Mouse (Mus musculus): ENCODE results near the gene Gpm6b.

Gene Gpm6b

DNA sequence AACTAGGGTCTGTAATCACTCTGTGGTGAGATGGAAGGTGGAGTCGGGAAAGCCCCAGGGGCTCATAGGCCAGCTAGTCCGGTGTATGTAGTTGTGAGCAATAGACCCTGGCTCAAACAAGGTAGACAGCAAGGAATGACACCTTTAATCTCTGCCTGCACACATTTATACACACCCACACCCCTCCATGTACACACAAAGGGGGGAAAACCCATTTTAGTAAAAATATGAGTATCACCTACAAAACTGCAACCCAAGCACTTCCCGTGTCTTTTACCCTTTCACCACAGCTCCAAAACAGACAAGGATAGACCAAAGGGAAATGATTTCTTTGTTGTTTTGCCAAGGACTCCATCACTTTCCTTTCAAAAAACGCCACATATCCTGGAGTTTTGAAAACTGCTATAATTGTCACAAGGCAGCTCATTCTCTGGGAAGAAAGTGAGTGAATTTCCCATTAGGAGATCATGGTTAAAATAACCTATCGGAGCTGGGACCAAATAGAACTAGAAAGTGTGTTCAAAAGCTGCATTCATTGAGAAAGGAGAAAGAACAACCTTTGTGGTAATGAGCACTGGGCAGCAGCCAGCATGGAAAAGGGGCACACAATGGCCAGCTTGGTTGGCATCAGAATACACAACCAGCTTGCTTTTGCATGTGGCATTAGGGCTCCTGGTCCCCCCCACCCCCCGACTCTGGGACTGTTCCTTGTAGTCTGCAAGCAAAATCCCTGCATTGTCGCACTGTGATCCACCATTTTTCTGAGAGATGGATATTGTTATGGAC, 68.9 kb downstream of the Gpm6b start:
- no peak for DNase-seq

- no peak for DNase-seq
These were observed 70.1 kb downstream of the Gpm6b start for GRCm38 (mm10) chrX:166308798-166309197.

DNA sequence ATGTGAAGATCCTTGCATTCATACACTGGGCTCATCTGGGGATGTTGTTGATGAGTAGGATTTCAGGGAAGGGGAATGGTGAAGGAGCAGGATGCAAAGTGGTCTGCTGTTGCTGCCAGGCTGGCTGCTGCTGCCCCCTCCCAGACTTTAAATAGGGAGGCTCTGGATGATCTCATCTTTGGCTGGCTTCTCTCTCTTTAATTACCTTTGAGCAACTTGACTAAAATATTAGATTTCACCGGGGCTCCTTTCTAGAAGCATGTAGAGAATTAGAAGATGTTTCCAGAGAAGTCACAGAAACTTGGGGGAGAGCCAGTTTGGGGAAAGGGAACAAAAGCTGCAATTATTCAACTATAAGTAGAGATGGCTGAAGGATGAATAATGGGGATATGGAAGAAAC, 76.5 kb downstream of the Gpm6b start:
- no peak for DNase-seq

DNA sequence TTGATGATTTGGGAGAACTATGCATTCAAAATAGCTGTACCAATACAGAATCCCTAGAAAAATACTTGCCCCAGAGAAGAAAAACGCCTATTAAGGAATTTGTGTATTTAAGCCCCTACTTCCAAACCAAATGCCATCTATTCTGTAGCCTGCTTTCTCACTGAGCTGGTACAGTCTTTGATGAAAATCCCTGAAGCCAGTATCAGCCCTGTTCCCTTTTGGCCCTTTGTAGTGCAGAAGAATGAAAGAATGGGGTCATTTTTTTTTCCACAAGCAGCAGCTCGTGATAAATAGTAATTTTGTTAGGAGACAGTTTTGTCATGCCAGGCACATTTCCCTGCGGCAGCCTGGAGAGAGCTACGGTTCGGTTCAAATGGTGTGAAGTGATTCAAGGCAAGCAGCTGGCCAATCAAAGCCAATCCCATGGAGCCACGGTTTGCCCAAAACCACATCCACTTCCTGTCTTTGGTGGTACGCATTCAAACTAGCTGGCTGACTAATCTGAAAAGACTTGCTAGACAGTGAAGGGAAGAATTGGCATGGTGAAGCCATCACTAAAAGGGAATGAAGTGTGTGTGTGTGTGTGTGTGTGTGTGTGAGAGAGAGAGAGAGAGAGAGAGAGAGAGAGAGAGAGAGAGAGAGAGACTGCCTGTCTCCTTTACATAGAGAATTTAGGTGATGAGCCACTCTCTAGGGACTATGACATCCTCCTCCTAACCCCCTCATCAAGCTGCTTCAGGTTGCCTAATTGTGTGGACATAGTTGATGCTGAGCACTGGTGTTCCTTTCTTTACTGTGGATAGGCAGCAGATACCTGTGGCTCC, 78.1 kb downstream of the Gpm6b start:
- no peak for DNase-seq

DNA sequence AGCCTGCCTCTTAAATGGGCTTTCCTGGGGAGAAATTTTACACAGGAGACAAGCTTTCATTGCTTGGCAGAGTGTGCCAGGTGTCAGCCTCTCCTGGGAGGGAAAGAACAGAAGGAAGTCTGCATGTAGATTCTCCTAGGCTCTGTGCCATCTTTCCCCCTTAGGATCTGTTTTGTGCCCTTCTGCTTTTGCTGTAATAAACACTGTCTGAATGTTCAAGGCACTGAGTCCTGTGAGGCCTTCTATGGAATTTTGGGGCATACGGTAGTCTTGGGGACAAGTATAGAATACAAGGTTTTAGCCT, 78.6 kb downstream of the Gpm6b start:
- DNase-seq = no peak

- no peak for DNase-seq
These were observed 84.5 kb downstream of the Gpm6b start for GRCm38 (mm10) chrX:166323226-166323625.

- no peak for DNase-seq
These were observed 88.9 kb downstream of the Gpm6b start for GRCm38 (mm10) chrX:166327621-166328020.

- DNase-seq = peak; percentile 14
These were observed 89.6 kb downstream of the Gpm6b start for GRCm38 (mm10) chrX:166328219-166328901.

DNA sequence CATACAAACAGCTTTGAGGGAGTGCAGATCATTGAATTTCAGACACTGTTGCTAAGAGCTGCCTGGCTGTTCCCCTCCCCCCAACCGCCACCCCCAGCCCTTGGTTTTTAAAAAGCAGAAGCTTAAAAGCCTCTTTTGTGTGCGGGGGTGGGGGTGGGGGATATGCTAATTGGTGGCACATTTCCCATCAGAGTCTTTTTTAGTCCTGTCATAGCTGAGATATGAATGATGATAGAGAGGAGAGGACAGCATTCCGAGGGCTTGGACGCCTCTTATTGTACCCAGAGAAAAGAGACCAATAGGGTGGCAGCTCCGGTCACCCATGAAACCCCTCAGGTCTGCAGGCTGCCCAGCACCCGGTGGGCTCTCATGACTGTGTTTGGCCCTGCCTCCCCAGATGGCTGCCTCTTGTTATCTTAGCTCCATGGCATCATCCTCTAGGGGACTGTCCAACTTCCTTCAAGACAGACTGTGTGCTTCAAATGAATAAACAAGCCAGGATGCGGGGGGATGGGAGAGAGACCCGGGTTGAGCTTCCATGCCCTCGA, 90.3 kb downstream of the Gpm6b start:
- peak; percentile 73 for DNase-seq

GRCm38 (mm10) chrX:166334516-166335136, 95.9 kb downstream of the Gpm6b start:
- DNase-seq = no peak

- no peak for DNase-seq
These were observed 99.6 kb downstream of the Gpm6b start for GRCm38 (mm10) chrX:166338353-166338752.

DNA sequence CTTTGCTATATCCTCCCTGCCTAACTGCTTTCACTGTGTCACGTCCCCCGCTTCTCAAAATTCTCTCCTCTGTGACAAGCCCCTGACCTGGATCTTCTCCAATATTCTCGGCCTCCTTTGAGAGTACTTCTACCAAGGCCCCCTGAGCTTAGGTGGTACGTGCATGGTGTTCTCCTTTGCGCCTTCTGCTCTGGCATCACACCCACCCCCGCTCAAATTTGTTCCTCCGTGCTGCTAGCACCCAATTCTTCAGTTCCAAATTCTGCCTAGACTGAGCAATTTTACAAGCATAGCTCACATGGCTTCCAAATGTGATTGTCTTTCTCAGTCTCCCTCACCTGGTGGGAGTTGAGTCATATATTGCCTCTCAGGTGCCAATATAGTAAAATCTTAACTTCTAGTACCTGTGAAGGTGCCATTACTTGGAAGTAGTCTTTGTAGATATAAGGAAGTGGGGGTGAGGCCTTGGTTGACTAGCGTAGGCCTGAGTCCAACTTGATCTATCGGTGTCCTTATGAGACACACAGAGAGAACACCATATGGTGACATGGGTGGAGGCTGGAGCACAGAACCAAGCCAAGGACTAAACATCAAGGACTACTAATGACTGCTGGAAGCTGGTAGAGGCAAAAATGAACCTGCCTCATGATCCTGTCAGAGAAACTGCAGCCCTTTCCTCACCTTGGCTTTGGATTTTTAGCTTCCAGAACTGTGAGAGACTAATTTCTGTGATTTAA, 100.2 kb downstream of the Gpm6b start:
- no peak for DNase-seq

DNA sequence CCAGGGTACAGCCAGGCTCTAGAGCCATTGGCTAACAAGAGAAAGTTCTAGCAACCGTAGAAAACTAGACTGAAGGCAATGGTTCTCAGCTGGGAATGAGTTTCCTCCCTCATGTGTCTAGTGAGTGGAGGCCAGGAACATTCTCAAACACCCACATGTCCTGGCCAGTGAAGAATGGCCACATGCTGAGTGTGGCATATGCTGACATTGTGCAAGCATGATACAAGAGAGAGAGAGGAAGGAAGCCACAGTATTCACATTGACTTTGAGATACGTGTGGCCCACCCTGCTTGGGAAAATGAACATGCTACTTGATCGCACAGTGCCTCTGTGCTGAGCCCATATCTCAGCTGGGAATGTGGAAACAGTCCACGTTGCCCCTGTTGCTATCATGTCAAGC, 101.2 kb downstream of the Gpm6b start:
- DNase-seq = no peak

DNA sequence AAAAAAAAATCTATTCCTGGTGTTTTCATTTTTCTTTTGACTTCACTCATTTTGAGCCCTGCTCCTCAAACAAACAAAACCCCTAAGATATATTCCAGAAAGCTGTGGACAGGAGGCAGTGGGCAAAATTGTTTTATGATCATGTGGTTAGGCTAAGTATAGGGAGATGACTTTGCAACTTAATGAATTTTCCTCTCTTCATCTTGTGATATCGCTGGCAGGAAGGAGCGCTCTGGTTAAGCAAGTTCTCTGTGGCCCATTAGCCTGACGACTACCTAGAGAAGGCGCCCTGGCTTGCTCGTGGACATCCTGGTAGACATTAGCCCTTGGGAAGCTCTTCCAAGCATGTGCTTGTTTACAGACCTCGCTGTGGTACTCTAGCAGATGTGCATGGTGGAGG, 103.1 kb downstream of the Gpm6b start:
- no peak for DNase-seq

DNA sequence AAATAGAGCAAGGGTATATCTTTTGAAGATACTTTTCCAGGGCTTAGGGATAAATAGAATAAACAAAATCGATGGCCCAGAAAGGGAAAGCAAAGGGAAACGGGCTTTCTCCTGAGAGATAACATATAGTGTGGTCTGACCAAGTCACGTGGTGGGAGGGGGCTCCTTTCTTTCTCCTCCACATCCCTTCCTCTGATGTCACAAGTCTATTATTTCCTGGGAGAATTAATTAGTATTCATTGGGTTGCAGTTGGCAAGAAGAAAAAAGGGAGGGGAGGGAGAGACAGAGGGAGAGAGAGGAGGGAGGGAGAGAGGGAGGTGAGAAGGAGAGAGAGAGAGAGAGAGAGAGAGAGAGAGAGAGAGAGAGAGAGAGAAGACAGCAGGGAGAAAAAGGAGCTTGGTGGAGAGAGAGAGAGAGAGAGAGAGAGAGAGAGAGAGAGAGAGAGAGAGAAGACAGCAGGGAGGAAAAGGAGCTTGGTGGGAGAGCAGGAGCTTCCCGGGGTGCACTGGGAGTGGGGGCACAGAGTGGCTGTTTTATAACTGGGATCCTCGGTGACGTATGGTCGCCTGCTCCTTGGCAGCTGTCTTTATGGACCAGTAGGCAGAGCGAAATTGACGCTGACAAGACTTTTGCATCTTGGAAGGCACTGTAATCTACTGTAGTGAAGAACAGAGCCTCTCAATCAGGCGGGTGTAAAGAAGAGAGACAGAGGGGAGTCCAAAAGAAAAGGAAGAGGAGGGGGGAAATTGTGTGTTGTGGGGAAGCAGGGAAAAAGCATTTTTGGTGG, 105.7 kb downstream of the Gpm6b start:
- peak; percentile 53 for DNase-seq

GRCm38 (mm10) chrX:166348086-166348485, 109.4 kb downstream of the Gpm6b start:
- DNase-seq = no peak

GRCm38 (mm10) chrX:166348634-166349033, 109.9 kb downstream of the Gpm6b start:
- no peak for DNase-seq

- peak; percentile 67 for DNase-seq
These were observed 113.1 kb downstream of the Gpm6b start for GRCm38 (mm10) chrX:166351790-166352189.

DNA sequence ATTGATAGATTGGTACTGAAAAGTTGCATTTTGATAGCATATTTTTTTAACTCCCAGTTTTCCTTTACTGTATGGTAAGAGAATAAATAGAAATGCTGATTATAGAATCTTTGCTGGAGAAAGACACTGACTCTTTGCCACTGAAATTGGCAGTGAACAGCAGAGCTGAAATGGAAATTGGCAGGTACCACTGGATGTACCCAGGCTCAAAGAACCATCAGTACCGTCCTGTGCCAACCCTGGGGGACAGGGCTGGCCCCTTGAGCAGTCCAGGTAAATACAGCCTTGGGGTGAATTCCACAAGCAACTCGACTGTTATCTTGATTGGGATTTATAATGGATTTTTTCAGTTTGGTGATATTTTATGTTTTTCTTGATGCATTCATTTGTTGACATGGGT, 114.7 kb downstream of the Gpm6b start:
- DNase-seq = no peak

DNA sequence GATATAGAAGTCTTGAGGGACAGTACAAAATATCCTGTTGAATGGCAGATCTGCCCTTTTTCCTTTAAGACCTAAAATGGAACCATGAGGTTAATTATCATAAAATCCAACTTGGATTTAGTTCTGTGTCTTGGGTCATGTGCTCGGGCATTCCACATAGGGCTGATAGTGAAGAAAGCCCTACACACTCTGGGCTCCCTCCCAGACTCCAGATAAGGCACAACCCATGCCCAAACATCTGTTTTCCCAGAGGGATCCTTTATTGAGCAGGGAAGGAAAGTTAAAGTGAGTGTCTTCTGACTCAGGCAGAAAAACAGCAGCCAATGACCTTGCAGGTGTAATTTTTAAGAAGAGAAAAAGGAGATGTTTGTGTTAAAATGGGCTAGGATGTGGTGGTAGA, 116.2 kb downstream of the Gpm6b start:
- no peak for DNase-seq

- DNase-seq = no peak
These were observed 117.6 kb downstream of the Gpm6b start for GRCm38 (mm10) chrX:166356276-166356675.

- no peak for DNase-seq
These were observed 120.2 kb downstream of the Gpm6b start for GRCm38 (mm10) chrX:166358955-166359354.

All from embryo, embryonic 11 days (tissue).